Mouse (Mus musculus) CH12.LX (cell line): ENCODE results near the gene Ttc9b. TPM values are rescaled to one million over a fixed set of nuclear protein-coding genes. Genes with fewer than 3 reads are reported as not detected.

Experiments used
- DNase-seq: peaks from one replicate; pipeline ENCODE4 v3.0.0-alpha.2; 2013; ENCODE audit errors: extremely low read depth
- H3K27ac ChIP-seq: 2 replicates; pipeline ENCODE4 v1.5.1; 2012; ENCODE audit warnings: low read depth, mild to moderate bottlenecking, control low read depth, moderate library complexity; ENCODE audit not compliant: insufficient read depth
- H3K27me3 ChIP-seq: replicated peaks from 2 replicates; pipeline ENCODE3; 2012; ENCODE audit warnings: inconsistent platforms
- H3K36me3 ChIP-seq, 2 experiments: replicated peaks in 1 of 2; 2 replicates each; pipeline versions ENCODE3 to v1.6.1; 2012; ENCODE audit warnings: inconsistent platforms in 1 of 2, low read length in 1 of 2, mild to moderate bottlenecking in 1 of 2, mixed read lengths in 1 of 2, moderate library complexity in 1 of 2; ENCODE audit not compliant: control insufficient read depth in 1 of 2, insufficient read depth in 1 of 2
- H3K4me1 ChIP-seq, 2 experiments: 2 replicates each; pipeline ENCODE4 v1.6.1; 2012; ENCODE audit warnings: inconsistent platforms in 1 of 2, moderate library complexity in 1 of 2; ENCODE audit not compliant: insufficient read depth in 2 of 2, control insufficient read depth in 1 of 2
- H3K4me2 ChIP-seq: 2 replicates; pipeline ENCODE4 v1.6.1; 2012; ENCODE audit warnings: low read depth, mild to moderate bottlenecking, control low read depth; ENCODE audit not compliant: poor library complexity, insufficient read depth, severe bottlenecking
- H3K4me3 ChIP-seq, 3 experiments: fragments of 150-350 bp in 1 of 3; sonication (generic) in 1 of 3; replicated peaks in 1 of 3; 2 replicates each; pipeline versions ENCODE3 to v1.5.1; 2011 to 2012; ENCODE audit warnings: low read depth in 2 of 3, low read length in 2 of 3, mild to moderate bottlenecking in 2 of 3, moderate library complexity in 2 of 3, control low read depth in 1 of 3, improper control_type of control experiment in 1 of 3, inconsistent platforms in 1 of 3, mixed read lengths in 1 of 3; ENCODE audit not compliant: poor library complexity in 1 of 3
- H3K79me2 ChIP-seq: replicated peaks from 2 replicates; pipeline ENCODE4 v1.6.1; 2012; ENCODE audit warnings: mild to moderate bottlenecking, moderate library complexity; ENCODE audit not compliant: control insufficient read depth, poor library complexity, insufficient read depth, severe bottlenecking; ENCODE audit errors: extremely low read depth
- H3K9ac ChIP-seq: 2 replicates; pipeline ENCODE4 v1.6.1; 2012; ENCODE audit warnings: low read depth, mild to moderate bottlenecking, control low read depth, moderate library complexity; ENCODE audit not compliant: insufficient read depth
- H3K9me3 ChIP-seq: replicated peaks from 2 replicates; pipeline ENCODE3; 2012; ENCODE audit warnings: low read length, inconsistent platforms, mixed read lengths
- BHLHE40 ChIP-seq: IDR thresholded peaks from 2 replicates; pipeline ENCODE4 v1.6.1; 2011; ENCODE audit warnings: mild to moderate bottlenecking, low read depth, low read length, improper control_type of control experiment
- CHD2 ChIP-seq: IDR thresholded peaks from 2 replicates; pipeline ENCODE4 v1.6.1; 2011; ENCODE audit warnings: low read length, improper control_type of control experiment
- E2F4 ChIP-seq: IDR thresholded peaks from 2 replicates; pipeline ENCODE4 v1.6.1; 2011; ENCODE audit warnings: low read depth, low read length, improper control_type of control experiment; ENCODE audit not compliant: insufficient replicate concordance
- EP300 ChIP-seq: IDR thresholded peaks from 2 replicates; pipeline ENCODE4 v1.6.1; 2011; ENCODE audit warnings: low read length, improper control_type of control experiment
- ETS1 ChIP-seq: conservative IDR thresholded peaks from 2 replicates; pipeline ENCODE4 v1.6.1; 2012; ENCODE audit warnings: low read depth, mild to moderate bottlenecking, inconsistent platforms, low read length, improper control_type of control experiment, moderate library complexity
- GABPA ChIP-seq: IDR thresholded peaks from 2 replicates; pipeline ENCODE4 v1.6.1; 2012; ENCODE audit warnings: low read depth, low read length, improper control_type of control experiment, inconsistent platforms; ENCODE audit not compliant: insufficient replicate concordance
- MAX ChIP-seq: IDR thresholded peaks from 2 replicates; pipeline ENCODE4 v1.6.1; 2011; ENCODE audit warnings: low read length, improper control_type of control experiment
- MEF2A ChIP-seq: IDR thresholded peaks from 2 replicates; pipeline ENCODE4 v1.6.1; 2014; ENCODE audit warnings: low read depth, mild to moderate bottlenecking, inconsistent platforms, low read length, improper control_type of control experiment, borderline replicate concordance
- NRF1 ChIP-seq: IDR thresholded peaks from 2 replicates; pipeline ENCODE4 v1.6.1; 2014; ENCODE audit warnings: low read depth, mild to moderate bottlenecking, inconsistent platforms, low read length, improper control_type of control experiment, moderate library complexity
- PAX5 ChIP-seq: IDR thresholded peaks from 2 replicates; pipeline ENCODE4 v1.6.1; 2012; ENCODE audit warnings: low read length, inconsistent platforms, mixed read lengths
- RCOR1 ChIP-seq: conservative IDR thresholded peaks from 2 replicates; pipeline ENCODE4 v1.6.1; 2012; ENCODE audit warnings: low read depth, mild to moderate bottlenecking, inconsistent platforms, low read length, improper control_type of control experiment
- SMC3 ChIP-seq: IDR thresholded peaks from 2 replicates; pipeline ENCODE4 v1.6.1; 2011; ENCODE audit warnings: low read depth, low read length, improper control_type of control experiment
- TBP ChIP-seq: conservative IDR thresholded peaks from 2 replicates; pipeline ENCODE4 v1.6.1; 2011; ENCODE audit warnings: low read depth, low read length, improper control_type of control experiment
- USF1 ChIP-seq: IDR thresholded peaks from 2 replicates; pipeline ENCODE4 v1.6.1; 2014; ENCODE audit warnings: low read depth, mild to moderate bottlenecking, inconsistent platforms, low read length, improper control_type of control experiment
- USF2 ChIP-seq: conservative IDR thresholded peaks from 2 replicates; pipeline ENCODE4 v1.6.1; 2011; ENCODE audit warnings: low read depth, low read length, improper control_type of control experiment
- ZKSCAN1 ChIP-seq: IDR thresholded peaks from 2 replicates; pipeline ENCODE4 v1.6.1; 2012; ENCODE audit warnings: low read depth, inconsistent platforms, low read length, improper control_type of control experiment, borderline replicate concordance
- ZMIZ1 ChIP-seq: IDR thresholded peaks from 2 replicates; pipeline ENCODE4 v1.6.1; 2012; ENCODE audit warnings: low read depth, mild to moderate bottlenecking, inconsistent platforms, low read length, improper control_type of control experiment
- ZNF384 ChIP-seq: IDR thresholded peaks from 2 replicates; pipeline ENCODE4 v1.6.1; 2012; ENCODE audit warnings: low read depth, low read length, improper control_type of control experiment, inconsistent platforms
- dilution Hi-C: fragments of 300-500 bp; cut with MboI; formaldehyde crosslinking; loops from 2 replicates; pipeline ENCODE4 v1.14.3; 2020; ENCODE audit warnings: low sequenced_read_pairs; ENCODE audit not compliant: extremely low pct_unique_long_range_greater_than_20kb, extremely low pct_ligation_motif_present
- in situ Hi-C: fragments of 300-500 bp; cut with MboI; formaldehyde crosslinking; loops from 3 replicates; pipeline ENCODE4 v1.14.3; 2019; ENCODE audit warnings: low sequenced_read_pairs, low pct_ligation_motif_present, low pct_unique_long_range_greater_than_20kb, mixed read lengths
- polyA plus RNA-seq: library from polyadenylated mRNA; unstranded; fragments of >175 nt; gene quantifications from 2 replicates; pipeline ENCODE4 v1.2.1, GENCODE M21; 2012; ENCODE audit warnings: low read depth; ENCODE audit not compliant: insufficient read length
- total RNA-seq, 2 experiments: library from RNA; depleted of rRNA; stranded (reverse); fragments of 300-350 nt in 1 of 2; fragments of >200 nt in 1 of 2; gene quantifications; 2 replicates each; pipeline ENCODE4 v1.2.3; 2012 to 2014

Gene Ttc9b
- total and polyA plus RNA-seq, 3 experiments: not detected

DNA sequence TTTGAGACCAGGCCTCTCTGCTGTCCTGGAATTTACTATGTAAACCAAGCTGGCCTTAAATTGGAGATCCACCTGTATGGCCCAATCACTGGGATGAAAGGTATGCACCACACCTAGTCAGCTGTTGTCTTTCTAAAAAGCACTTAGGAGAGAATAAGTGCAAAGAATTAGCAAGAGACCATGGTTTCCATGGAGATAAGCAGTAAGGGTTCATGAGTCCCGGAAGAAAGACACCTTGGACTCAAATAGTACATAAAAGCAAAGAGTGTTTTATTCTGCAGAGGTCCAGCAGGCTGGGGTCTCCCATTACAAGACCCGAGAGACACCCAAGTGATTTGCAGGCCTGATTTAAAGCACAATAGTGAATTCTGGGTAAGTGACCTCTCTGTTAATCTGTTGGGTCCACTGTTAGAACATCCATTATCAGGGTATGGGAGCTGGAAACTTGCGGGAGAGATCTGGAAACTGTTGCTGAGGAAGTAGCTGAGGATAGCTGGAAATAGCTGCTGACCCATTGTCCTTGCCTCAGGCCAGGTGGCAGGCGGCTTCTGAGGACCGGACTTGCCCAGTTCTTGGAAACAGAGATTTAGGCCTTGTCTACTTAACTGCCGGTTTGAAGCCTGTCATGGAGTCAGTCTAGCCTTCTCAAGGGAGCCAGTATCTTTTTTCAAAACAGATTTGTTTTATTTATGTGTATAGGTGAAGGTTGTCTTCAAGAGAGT lies 6.3 kb upstream of the Ttc9b start:
- no peak overlapping the region for H3K9ac ChIP-seq
- H3K4me2 ChIP-seq: no peak overlapping the region
- no peaks in the 10 kb centered on the region for H3K27me3 ChIP-seq
- H3K4me1 ChIP-seq: peaks cover 0 to 8% of the 10 kb centered on the region in 2 experiments; a peak in 1 of 4 replicates
- no peaks in the 10 kb centered on the region for H3K9me3 ChIP-seq
- no peaks in the 10 kb centered on the region for H3K36me3 ChIP-seq
- no peak overlapping the region for H3K27ac ChIP-seq
- no peak for TF ChIP-seq BHLHE40
- TF ChIP-seq USF2: no peak
- TF ChIP-seq RCOR1: no peak
- TF ChIP-seq NRF1: no peak
- TF ChIP-seq PAX5: no peak
- TF ChIP-seq ZNF384: no peak
- no peak for TF ChIP-seq EP300
- no peak for TF ChIP-seq ZMIZ1
- no peak for TF ChIP-seq GABPA
- TF ChIP-seq USF1: no peak
- H3K79me2 ChIP-seq: no peaks in the 10 kb centered on the region
- no peak overlapping the region for H3K4me3 ChIP-seq
- in situ Hi-C loops (no loop called here), dilution Hi-C loops (no loop called here)
- no peak for DNase-seq

DNA sequence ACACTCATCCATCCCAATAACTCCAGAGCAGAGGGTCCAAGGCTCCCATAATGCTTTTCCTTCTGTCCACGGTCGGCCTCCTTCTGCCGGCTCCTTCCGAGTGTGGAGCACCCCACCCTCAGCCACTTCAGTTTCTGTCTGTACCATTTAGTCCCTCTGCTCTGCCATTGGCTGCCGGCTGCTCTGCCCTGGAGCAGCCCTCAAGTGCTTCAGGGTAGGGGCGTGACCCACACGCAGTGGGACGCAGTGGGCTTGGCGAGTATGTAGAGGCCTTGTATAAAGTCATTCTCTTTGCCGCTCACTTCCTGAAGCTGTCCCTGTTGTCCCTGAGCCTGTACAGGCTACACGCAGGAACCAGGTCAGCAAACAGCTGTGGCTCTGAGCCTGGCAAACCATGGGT lies 4.0 kb upstream of the Ttc9b start:
- H3K4me2 ChIP-seq: no peak overlapping the region
- dilution Hi-C loops: no loop called here
- TF ChIP-seq MEF2A (no peak), SMC3 (no peak), TBP (no peak), E2F4 (no peak), CHD2 (no peak), MAX (no peak), ZKSCAN1 (no peak), ETS1 (no peak)

More for the DNA sequence above, 4.0 kb upstream of the Ttc9b start:
- Histone ChIP-seq H3K79me2 (no peaks in the 10 kb centered on the region), H3K4me1 (peaks cover 0 to 10% of the 10 kb centered on the region in 2 experiments; a peak in 1 of 4 replicates), H3K9me3 (no peaks in the 10 kb centered on the region), H3K27me3 (peaks cover 18% of the 10 kb centered on the region), H3K4me3 (no peak overlapping the region), H3K36me3 (no peaks in the 10 kb centered on the region), H3K27ac (no peak overlapping the region), H3K9ac (no peak overlapping the region)
- no peak for DNase-seq
- in situ Hi-C loops: no loop called here
